Mouse (Mus musculus) myocyte (in vitro differentiated cells): ENCODE data around the gene Pakap.

Experiments
- CEBPB ChIP-seq: IDR thresholded peaks from 2 replicates; pipeline ENCODE4 v1.6.1; 2011; ENCODE audit warnings: mild to moderate bottlenecking, moderate library complexity; ENCODE audit not compliant: poor library complexity, insufficient read depth, severe bottlenecking
- MAX ChIP-seq: IDR thresholded peaks from one replicate; pipeline ENCODE4 v1.6.1; 2011; ENCODE audit warnings: low read depth, mild to moderate bottlenecking, control low read depth
- POLR2A ChIP-seq: IDR thresholded peaks from one replicate; pipeline ENCODE4 v1.6.1; 2011; ENCODE audit warnings: low read depth, mild to moderate bottlenecking, control low read depth, moderate library complexity; ENCODE audit not compliant: insufficient read length
- POLR2AphosphoS2 ChIP-seq: IDR thresholded peaks from one replicate; pipeline ENCODE4 v1.6.1; 2011; ENCODE audit warnings: low read depth, control low read depth; ENCODE audit not compliant: insufficient read length
- SRF ChIP-seq: IDR thresholded peaks from one replicate; pipeline ENCODE4 v1.6.1; 2011; ENCODE audit warnings: low read depth; ENCODE audit not compliant: control insufficient read depth, insufficient read length
- TCF12 ChIP-seq: IDR thresholded peaks from one replicate; pipeline ENCODE4 v1.6.1; 2011; ENCODE audit warnings: mild to moderate bottlenecking, control low read depth; ENCODE audit not compliant: poor library complexity, insufficient read depth, severe bottlenecking
- USF1 ChIP-seq: IDR thresholded peaks from one replicate; pipeline ENCODE4 v1.6.1; 2011; ENCODE audit warnings: low read depth, mild to moderate bottlenecking, control low read depth, moderate library complexity

DNA sequence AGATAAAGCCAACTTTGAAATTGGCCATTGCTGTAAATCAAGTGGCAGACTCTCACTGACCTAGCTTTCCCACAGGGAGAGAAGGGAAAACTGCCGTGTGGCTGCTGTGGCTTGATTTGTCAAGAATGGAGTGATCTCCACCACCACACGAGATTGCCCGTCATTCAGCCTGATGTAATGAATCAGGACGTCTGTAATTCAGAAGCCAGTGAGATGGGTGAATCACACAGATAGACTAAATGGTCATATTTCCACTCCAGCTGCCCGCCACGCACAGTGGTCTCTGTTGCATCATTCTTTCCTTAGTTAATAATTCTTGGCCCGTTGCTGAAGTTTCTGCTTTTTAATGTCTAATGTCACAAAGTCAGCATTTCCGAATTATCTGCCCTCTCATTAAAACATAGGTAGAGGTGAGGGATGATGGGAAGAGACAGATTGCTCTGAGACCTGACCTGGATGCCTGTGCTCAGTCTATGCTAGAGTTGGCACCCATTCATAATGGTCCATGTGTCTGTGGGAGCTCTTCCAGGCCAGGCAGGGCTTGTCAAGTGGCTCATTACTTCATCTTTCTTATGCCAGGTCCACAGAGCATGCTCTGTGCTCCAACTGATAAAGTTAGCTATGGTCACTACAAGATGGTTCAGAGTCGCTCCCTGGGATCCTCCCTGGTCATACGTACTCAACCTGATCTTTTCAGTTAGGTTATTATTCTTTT is 34.1 kb downstream of the Pakap start:
- TF ChIP-seq POLR2A (no peak), POLR2AphosphoS2 (no peak), SRF (no peak), CEBPB (peak; percentile 94), USF1 (no peak), MAX (peak; percentile 15), TCF12 (no peak)
